Mouse (Mus musculus) adrenal gland, postnatal 10 days (tissue): ENCODE measurements around the gene Pmel. TPM values are rescaled to one million over a fixed set of nuclear protein-coding genes. Genes with fewer than 3 reads are reported as not detected.
"Not testable (repeated sequence)": the region's sequence is repeated elsewhere in the genome, so short reads cannot be mapped to it uniquely, and the experiment has no call there.

Source experiments
- DNase-seq: peaks from one replicate; pipeline ENCODE4 v3.0.0; 2021; ENCODE audit warnings: mixed read lengths
- total RNA-seq, 2 experiments: library from RNA; stranded (reverse); gene quantifications; 2 replicates each; pipeline ENCODE4 v1.2.3; 2021

Gene Pmel
- total RNA-seq, 2 experiments from 2014 or later: 2.1 to 2.7 TPM

DNA sequence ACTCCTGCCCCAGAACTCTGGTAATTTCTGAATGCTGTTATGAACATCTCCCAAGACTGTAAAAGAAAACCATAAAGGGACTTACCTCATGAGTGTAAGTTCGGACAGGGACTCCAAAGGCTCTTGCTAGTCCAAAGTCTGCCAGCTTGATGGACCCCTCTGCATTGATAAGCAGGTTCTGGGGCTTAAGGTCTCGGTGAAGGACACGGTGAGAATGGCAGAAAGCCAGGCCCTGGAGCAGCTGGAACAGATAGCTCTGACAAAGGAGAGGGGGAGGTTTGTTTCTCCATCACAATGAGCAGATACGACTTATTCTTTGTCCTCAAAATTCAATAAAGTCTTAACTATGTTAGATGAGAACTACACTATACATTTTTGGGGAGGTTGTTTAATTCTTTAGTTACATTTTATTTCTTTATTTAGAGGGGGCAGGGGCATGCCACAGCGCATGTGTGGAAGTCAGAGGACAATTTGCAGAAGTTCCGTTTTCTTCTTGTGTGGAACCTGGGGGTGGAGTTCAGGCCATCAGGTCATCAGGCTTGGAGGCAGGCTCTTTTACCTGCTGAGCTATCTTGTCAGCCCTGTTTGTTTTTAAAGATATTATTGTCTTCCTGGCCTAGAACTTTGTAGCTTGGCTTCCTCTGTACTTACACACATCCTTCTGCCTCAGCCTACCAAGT lies 1.5 kb upstream of the Pmel start:
- peak; percentile 44 for DNase-seq

DNA sequence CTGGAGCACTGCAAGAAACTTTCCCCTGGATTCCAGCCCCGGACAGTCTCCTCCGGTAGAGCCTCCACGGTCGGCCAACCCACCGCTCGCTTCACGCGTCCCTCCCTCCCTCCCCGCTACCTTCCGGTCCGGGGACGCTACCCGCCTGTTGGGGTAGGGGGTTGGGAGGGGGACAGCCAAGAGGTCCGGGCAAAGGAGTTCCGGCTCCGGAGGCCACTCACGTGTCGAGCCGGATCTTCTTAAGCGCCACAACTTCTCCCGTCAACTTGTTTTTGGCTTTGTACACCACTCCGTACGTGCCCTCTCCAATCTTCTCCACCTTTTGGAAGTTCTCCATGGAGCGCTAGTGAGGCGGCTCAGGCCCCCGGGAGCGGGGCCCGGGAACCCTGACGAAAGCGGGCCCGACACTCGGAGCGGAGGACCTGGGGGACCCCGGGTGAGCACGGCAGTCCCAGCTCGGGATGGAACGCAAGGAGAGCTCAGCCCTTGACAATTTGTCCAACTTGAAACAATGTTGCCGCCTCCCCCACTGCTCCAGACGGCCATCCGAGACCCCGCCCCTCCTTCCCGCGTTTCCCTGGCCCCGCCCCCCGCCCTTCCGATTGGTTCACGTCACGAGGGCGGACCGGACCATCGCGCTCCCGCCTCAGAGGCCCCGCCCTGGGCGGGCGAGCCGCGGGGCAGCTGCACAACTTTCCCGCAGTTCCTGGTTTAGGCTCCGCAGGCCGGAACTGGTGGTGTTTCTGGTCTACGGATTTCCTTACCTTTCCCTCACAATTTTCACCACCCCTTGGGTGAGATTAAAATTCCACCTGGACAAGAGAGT lies 709 bp downstream of the Pmel start, which contains the start of gene Cdk2:
Gene Cdk2, minus strand, starts transcription at position 541 of the 826 bp plus-strand sequence.
- DNase-seq: peak; percentile 97

DNA sequence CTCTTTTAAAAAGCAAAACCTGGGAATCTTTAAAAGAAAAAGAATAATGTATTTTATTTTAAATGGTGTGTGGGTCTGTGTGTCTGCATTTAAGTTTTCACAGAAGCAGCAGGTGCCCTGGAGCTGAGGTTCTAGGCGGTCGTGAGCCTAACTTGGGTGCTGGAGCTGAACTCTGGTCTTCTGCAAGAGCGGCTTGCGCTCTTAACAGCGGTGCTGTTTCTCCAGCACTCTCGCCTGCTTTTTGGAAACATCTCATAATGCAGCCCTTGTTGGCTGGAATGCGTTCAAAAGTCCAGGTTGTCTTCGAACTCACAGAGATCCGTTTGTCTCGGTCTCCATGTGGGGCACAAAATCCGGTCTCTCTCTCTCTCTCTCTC lies 1.3 kb downstream of the Pmel start:
- peak; percentile 35 for DNase-seq

DNA sequence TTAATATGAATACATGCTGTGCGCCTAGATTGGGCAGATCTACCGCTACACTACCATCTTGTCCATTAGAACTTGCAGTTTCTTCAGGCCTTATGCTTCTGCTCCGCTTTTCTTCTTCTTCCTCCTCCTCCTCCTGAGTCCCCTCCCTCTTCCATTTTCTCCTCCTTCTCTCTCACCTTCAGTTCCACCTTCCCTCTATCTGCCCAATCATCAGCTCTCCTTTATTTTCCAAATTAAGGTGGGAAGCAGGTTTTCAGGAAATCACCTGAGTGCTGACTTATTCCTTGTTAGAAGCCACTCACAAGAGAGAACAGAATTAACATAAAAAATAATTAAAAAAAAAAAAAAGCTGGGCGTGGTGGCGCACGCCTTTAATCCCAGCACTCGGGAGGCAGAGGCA lies 7.3 kb downstream of the Pmel start:
- DNase-seq: not testable (repeated sequence)

DNA sequence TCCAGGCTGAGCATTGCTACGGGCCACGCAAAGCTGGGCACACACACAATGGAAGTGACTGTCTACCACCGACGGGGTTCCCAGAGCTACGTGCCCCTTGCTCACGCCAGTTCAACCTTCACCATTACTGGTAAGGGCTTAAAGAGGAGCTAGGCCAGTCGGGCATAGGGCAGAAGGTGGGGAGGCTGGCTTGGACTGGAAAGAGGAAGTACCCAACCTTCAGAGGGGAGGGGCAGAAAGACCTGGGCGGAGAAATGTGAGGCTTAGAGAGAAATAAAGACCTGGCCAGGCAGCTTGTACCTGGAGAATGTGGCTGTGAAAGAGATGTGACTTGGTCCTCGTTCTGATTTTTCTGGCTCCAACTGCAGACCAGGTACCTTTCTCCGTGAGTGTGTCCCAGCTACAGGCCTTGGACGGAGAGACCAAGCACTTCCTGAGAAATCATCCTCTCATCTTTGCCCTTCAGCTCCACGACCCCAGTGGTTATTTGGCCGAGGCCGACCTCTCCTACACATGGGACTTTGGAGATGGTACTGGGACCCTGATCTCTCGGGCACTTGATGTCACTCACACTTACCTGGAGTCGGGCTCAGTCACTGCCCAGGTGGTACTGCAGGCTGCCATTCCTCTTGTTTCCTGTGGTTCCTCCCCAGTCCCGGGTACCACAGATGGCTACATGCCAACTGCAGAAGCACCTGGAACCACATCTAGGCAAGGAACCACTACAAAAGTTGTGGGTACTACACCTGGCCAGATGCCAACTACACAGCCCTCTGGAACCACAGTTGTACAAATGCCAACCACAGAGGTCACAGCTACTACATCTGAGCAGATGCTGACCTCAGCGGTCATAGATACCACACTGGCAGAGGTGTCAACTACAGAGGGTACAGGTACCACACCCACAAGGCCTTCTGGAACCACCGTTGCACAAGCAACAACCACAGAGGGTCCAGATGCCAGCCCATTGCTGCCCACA lies 11.9 kb downstream of the Pmel start:
- DNase-seq: no peak

DNA sequence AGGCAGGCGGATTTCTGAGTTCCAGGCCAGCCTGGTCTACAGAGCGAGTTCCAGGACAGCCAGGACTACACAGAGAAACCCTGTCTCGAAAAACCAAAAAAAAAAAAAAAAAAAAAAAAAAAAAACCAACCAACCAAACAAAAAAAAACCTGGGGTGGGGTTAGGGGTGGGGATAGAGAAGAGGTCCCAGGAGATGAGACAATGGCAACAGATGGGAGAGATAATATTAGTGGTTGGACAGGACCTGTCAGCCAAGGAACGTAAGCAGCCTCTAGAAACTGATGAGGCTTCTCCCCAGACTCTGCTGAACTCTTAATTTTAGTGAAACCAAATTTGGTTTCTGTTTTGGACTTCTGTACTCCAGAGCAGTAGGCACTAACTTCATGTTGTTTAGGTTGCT lies 21.5 kb downstream of the Pmel start:
- not testable (repeated sequence) for DNase-seq

DNA sequence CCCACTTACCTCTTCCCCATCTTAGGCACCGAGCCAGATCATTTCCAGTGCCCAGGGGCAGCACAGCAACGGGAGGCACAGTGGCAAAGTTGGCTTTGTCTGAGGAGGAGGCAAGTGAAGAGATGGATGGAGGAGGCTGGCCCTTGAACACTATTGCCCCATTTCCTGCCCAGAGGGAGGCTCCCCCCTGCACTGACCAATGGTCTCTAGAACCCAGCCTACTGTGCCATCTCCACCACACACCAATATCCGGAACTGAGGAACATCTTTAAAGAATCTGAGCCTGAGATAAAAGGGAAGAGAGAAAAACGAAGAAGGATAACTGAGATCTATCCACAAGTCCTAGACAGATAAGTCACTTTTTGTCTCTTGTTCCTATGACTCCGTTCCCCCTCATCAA lies 24.1 kb downstream of the Pmel start:
- no peak for DNase-seq

DNA sequence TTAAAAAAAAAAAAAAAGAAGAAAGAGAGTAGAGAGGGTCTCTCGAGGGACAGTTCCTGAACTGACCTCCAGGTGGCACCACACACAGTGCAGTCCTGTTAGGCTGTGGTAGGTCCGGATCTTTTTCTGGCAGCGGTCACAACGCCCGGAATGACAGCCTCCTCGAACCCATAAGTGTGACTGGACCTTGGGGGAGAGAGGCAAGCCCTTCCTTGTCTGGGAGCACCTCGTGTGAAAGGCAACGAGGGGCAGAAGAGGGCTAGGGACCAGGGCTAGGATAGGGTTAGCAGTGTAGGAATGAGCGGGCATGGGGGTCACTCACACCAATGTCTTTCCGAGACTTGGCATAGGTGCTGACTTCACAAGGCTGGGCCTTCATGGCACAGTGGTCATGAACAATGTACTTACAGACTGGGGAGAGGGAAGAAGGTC lies 27.0 kb downstream of the Pmel start:
- DNase-seq: peak; percentile 86

DNA sequence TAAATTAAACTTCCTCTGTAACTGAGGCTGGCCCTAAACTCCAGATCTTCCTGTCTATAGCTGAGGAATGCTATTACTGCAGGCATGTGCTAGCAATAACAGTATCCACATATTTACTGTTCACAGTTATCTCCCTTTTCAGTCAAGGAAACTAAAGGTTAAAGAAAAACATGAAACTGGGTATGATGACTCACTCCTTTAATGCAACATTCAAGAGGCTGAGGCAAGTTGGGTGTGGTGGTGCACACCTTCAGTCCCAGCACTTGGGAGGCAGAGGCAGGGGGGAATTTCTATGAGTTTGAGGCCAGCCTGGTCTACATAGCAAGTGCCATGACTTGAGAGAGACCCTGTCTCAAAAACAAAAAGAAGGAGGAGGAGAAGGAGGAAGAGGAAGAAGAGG lies 28.0 kb downstream of the Pmel start:
- no peak for DNase-seq

DNA sequence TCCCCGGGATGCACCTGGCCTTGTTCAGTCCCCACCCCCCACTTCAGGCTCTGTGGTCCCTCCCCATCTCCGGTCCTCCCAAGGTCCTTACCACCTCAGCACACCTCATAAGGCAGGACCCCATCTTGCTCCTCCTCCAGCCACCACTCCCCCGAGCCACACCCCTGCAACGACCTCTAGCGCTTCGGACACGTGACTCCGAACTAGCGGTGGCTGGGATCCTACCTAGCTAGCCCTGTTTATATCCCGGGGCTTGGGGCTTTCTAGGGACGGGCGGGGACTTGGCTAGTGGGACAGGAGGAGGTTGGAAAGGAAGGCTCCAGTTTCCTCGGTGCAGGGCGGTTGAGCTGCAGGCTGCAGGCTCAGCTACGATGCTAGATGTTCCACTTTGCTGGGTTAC lies 33.4 kb downstream of the Pmel start:
- DNase-seq: peak; percentile 61

DNA sequence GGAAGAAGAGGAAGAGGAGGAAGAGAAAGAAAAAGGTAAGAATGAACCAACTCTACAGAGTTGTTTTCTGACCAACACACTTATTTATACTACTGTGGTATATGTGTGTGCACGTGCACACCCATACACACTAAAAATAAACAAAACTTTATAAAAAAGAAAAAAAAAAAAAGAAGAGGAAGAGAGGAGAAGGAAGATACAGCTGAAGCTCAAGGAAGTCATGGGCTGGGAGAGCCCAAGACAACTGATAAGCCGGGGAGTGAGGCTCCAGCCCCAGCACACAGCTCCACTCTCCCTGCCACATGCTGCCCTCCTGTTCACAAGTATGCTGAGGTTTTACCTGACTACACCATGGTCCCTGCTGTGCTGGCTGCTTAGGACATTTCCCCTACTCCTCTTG lies 36.3 kb downstream of the Pmel start:
- DNase-seq: no peak

DNA sequence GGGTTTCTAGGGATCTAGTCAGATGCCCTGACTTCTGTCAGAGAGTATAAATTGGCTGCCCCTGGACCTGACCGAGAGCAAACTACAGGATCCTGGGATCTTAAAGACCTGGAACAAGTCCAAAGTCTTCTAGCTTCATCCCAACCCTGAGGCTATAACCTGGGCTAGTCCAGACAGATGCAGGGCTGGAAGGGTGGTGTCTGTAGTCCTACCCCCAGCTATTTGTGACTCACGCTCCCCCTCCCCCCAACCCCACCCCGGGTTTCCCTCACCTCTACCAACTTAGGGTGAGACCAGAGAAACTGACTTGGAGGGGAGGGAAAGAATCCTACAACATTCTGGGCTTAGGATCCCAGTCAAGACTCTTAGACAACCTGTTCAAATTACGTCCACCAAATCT lies 38.6 kb downstream of the Pmel start:
- DNase-seq: no peak

DNA sequence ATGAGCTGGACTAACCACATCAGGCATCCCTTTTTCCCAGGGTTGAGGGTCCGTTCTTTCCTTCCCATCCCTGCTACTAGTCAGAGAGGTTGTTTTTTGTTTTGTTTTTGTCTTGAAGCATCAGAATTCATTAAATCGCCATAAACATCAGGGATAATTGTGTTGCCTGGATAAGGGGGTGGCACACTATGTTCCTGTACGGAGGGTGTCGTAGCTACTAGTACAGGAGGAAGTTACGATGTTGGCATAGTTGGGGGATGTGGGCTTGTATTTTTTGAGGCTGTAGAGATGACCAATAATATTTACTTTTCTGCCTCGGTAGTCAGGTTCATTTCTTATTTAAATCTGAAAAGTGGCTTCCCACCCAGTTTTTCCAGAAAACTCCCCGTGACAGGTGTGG lies 39.2 kb downstream of the Pmel start:
- no peak for DNase-seq

DNA sequence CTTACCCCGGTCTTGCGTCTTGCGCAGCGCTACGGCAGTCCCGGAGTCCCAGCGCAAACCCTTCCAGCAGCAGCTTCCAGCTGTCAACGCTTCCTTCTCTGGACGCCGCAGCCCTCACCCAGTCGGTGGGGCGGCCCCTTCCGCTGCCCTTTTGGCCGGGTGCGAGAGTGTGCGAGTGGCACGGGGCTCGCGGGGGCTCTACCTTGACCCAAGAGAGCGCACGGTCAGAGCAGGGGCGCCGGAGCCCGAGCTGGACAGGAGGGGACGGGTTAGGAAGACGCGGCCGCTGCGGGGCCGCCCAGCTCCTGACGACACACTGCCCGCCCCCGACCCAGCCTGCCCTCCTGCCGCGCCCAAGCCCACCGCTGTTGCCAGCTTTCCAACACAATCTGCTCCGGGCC lies 39.8 kb downstream of the Pmel start:
- DNase-seq: peak; percentile 73

DNA sequence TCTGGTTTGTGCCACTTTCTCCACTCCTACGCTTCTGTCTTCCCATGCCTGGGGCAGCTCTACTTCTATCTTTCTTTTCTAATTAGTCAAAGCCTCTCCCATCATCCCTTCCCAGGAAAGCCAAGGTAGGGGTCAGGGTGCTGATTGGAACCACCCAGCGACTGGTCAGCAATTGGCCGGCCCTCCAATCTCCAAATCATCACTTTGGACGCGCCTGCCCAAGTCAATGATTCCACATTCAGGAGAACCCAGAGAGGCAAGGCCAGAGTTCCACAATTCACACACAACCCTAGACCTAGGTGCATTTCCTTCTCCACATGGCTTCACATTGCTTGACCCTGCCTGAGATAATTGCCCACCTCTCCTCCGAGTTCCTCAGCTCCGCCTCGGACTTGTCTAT lies 40.2 kb downstream of the Pmel start:
- no peak for DNase-seq

DNA sequence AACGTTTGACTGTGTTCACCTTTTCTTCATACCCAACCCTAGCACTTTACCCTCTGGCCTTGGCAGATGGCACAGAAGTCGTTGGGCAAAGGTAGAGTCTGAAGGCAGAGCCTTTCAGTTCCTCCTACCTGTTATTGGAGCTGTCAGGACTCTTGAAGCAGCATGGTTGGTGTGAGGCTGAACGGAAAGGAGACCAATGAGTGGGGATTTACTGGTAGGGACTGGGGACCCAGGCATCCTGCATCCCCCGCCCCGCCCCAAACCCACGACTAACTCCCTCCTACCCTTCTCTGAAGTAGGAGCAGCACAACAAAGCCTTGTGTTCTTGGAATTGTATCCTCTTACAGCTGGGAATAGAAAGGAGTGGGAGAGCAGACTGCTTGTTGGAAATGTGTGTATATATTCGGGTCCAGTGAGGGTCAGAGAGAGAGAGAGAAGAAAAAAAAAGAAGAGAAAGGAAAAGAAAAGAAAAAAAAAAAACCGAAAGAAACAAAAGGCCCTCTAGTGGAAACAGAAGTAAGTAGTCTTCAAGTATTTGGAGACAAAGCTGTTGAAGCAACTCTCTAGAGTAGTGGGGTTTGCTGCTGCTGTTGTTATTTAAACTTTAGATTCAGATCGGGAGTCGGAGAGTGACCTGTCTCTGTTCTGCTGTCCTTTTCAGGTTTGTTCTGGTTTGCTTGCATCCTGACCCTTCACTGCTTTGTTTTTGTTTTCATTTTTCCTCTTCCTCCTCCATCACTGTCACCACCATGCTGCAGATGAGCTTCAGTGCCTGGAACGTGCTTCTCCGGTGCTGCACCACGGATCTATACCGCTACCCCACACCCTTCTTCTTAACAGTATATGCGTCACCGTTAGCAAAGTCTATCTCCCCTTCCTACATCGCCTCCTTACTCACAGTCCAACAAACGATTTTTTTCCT lies 40.9 kb downstream of the Pmel start, which contains the start of gene Dgka:
Gene Dgka, minus strand, starts transcription at position 176 of the 922 bp plus-strand sequence.
- DNase-seq: no peak

DNA sequence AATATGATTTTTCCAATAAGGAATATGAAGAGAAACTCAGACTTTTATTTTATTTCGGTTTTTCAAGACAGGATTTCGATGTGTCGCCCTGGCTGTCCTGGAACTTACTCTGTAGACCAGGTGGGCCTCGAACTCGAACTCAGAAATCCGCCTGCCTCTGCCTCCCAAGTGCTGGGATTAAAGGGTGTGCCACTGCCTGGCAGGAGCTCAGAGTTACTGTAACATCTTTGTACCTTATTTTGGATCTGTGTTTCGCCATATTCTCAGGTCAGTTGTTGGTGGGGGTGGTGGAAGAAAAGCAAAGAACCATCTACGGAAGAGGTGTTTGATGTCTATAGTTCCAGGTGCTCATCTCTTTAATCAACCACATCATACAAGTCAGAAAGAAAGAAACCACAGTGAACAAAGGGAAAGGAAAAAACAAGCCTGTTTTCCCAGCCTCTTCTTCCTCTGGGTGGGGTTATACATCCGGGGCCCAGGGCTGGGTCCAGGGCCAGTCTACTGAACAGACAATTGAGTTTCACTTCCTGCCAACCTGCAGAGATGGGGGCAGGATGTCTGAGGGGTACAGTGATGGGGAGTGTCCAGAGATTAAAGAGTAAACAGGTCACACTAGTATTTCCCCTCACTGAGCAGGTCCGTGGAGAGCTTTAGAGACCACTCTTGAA lies 42.1 kb downstream of the Pmel start:
- DNase-seq: no peak

DNA sequence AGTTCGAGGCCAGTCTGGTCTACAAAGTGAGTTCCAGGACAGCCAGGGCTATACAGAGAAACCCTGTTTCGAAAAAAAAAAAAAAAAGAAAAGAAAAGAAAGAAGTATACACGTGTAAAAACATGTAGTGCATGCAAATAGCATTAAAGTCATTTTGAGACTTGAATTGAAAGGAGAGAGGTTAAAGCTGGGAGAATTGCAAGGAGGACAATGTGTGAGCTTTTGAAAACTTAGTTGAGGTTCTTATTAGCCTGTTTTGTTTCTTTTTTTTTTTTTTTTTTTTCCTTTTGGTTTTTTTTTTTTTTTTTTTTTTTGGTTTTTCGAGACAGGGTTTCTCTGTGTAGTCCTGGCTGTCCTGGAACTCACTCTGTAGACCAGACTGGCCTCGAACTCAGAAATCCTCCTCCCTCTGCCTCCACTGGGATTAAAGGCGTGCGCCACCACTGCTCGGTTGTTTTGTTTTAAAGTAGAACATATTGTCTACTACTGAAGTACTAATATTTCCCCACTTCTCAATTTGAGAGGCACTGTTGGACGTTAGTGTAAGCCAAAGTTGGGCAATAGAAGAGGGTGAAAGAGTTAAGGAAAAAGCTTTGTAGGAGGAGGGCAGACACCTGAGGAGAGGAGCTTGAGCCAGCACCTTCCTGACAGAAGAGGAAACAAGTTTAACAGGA lies 43.1 kb downstream of the Pmel start:
- no peak for DNase-seq

DNA sequence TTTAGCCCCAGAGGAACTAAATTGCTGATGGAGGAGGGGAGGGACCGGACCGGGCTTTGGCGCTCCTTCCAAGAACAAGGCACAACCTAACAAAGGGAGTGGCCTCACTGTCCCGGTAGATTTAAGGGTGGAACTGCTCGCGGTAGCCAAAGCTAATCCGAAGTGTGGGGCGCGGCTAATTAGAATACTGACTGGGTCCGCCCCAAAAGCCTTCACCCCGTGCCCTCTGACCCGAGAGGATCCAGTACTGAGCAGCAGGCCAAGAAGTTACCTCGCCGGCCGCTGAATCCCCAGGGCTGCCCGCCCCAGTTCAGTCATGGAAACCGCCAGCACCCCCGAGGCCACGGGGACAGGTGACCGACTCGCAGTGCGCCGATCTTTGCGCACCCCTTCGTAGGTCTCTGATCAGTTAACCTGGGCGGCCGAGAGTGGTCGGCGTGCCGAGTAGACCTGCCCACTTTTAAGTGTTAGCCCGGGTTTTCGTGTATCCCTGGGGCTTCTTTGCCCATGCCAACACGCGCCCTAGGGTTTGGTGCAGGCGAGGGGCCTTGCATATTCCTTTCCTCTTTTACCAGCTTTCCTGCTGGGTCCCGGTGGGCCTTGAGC lies 43.8 kb downstream of the Pmel start, which contains the start of gene Pym1:
Gene Pym1, plus strand, starts transcription at position 244 of the 606 bp plus-strand sequence.
- peak; percentile 90 for DNase-seq
